Mouse (Mus musculus) embryo, embryonic 11 days (tissue): ENCODE measurements around the gene Rnf11.

Experiments used
- DNase-seq: peaks from one replicate; pipeline ENCODE4 v3.0.0-alpha.2; 2015

Rnf11 gene

GRCm38 (mm10) chr4:109442649-109443048 lies 41.9 kb downstream of the Rnf11 start:
- DNase-seq = no peak

- no peak for DNase-seq
Observed at GRCm38 (mm10) chr4:109442126-109442525, 42.4 kb downstream of the Rnf11 start.

- no peak for DNase-seq
Observed at GRCm38 (mm10) chr4:109441000-109441399, 43.5 kb downstream of the Rnf11 start.

GRCm38 (mm10) chr4:109440381-109440780 lies 44.1 kb downstream of the Rnf11 start:
- DNase-seq = no peak

- DNase-seq = no peak
Observed at GRCm38 (mm10) chr4:109439825-109440248, 44.7 kb downstream of the Rnf11 start.

GRCm38 (mm10) chr4:109439101-109439500 lies 45.4 kb downstream of the Rnf11 start:
- no peak for DNase-seq

GRCm38 (mm10) chr4:109437913-109438878 lies 46.3 kb downstream of the Rnf11 start:
- peak; percentile 77 for DNase-seq

GRCm38 (mm10) chr4:109434256-109434655 lies 50.3 kb downstream of the Rnf11 start:
- DNase-seq = no peak

- DNase-seq = no peak
Observed at GRCm38 (mm10) chr4:109433641-109434040, 50.9 kb downstream of the Rnf11 start.

GRCm38 (mm10) chr4:109432668-109433375 lies 51.7 kb downstream of the Rnf11 start:
- DNase-seq = no peak

GRCm38 (mm10) chr4:109430854-109431253 lies 53.7 kb downstream of the Rnf11 start:
- DNase-seq = peak; percentile 58

GRCm38 (mm10) chr4:109430250-109430649 lies 54.3 kb downstream of the Rnf11 start:
- DNase-seq = no peak

- DNase-seq = no peak
Observed at GRCm38 (mm10) chr4:109427058-109427457, 57.5 kb downstream of the Rnf11 start.

GRCm38 (mm10) chr4:109423438-109423837 lies 61.1 kb downstream of the Rnf11 start:
- no peak for DNase-seq

GRCm38 (mm10) chr4:109422436-109422835 lies 62.1 kb downstream of the Rnf11 start:
- DNase-seq = no peak

- DNase-seq = no peak
Observed at GRCm38 (mm10) chr4:109421608-109422007, 62.9 kb downstream of the Rnf11 start.

- peak; percentile 27 for DNase-seq
Observed at GRCm38 (mm10) chr4:109420138-109420795, 64.3 kb downstream of the Rnf11 start.

GRCm38 (mm10) chr4:109419563-109419962 lies 65.0 kb downstream of the Rnf11 start:
- DNase-seq = no peak

GRCm38 (mm10) chr4:109419017-109419416 lies 65.5 kb downstream of the Rnf11 start:
- DNase-seq = no peak

- no peak for DNase-seq
Observed at GRCm38 (mm10) chr4:109417998-109418397, 66.5 kb downstream of the Rnf11 start.

GRCm38 (mm10) chr4:109412233-109412632 lies 72.3 kb downstream of the Rnf11 start:
- DNase-seq = no peak

GRCm38 (mm10) chr4:109411377-109411967 lies 73.1 kb downstream of the Rnf11 start:
- DNase-seq = no peak
